Mouse (Mus musculus) stomach, postnatal 0 days (tissue): ENCODE results near the gene Zfp981. TPM values are rescaled to one million over a fixed set of nuclear protein-coding genes. Genes with fewer than 3 reads are reported as not detected.
"Not testable (repeated sequence)": the region's sequence is repeated elsewhere in the genome, so short reads cannot be mapped to it uniquely, and the experiment has no call there.

Experiments used
- ATAC-seq: fragments of 200-750 bp; cut with Nextera tagmentation; 2 replicates; pipeline ENCODE4 v1.8.0; 2017; ENCODE audit not compliant: low FRiP score, low TSS enrichment
- DNase-seq: peaks from one replicate; pipeline ENCODE4 v3.0.0-alpha.2; 2016; ENCODE audit warnings: low spot score
- H3K27ac ChIP-seq: fragments of 300-500 bp; sonication (generic); replicated peaks from 2 replicates; pipeline ENCODE4 v1.5.1; 2014; ENCODE audit warnings: mild to moderate bottlenecking, control low read depth
- H3K27me3 ChIP-seq: fragments of 300-500 bp; sonication (generic); 2 replicates; pipeline ENCODE4 v1.6.1; 2014; ENCODE audit warnings: low read length; ENCODE audit not compliant: control insufficient read depth, insufficient read depth
- H3K36me3 ChIP-seq: fragments of 300-500 bp; sonication (generic); 2 replicates; pipeline ENCODE4 v1.6.1; 2014; ENCODE audit warnings: low read length, mixed read lengths; ENCODE audit not compliant: control insufficient read depth, insufficient read depth
- H3K4me1 ChIP-seq: fragments of 300-500 bp; sonication (generic); replicated peaks from 2 replicates; pipeline ENCODE4 v1.6.1; 2014; ENCODE audit warnings: antibody characterized with exemption; ENCODE audit not compliant: control insufficient read depth, insufficient read depth
- H3K4me2 ChIP-seq: fragments of 300-500 bp; sonication (generic); replicated peaks from 2 replicates; pipeline ENCODE4 v1.6.1; 2014; ENCODE audit warnings: low read depth, mild to moderate bottlenecking, control low read depth, moderate library complexity
- H3K4me3 ChIP-seq: fragments of 300-500 bp; sonication (generic); 2 replicates; pipeline ENCODE4 v1.5.1; 2014; ENCODE audit warnings: low read depth, low read length, control low read depth
- H3K9ac ChIP-seq: fragments of 300-500 bp; sonication (generic); 2 replicates; pipeline ENCODE4 v1.6.1; 2014; ENCODE audit warnings: mild to moderate bottlenecking, low read length, control low read depth, mixed read lengths
- H3K9me3 ChIP-seq: fragments of 300-500 bp; sonication (generic); 2 replicates; pipeline ENCODE4 v1.6.1; 2016; ENCODE audit warnings: low read length; ENCODE audit not compliant: control insufficient read depth
- CTCF ChIP-seq: IDR thresholded peaks from 2 replicates; pipeline ENCODE4 v1.5.1; 2016; ENCODE audit warnings: antibody characterized with exemption, low read depth, mild to moderate bottlenecking, moderate library complexity
- EP300 ChIP-seq: optimal IDR thresholded peaks from 2 replicates; pipeline ENCODE3; 2016; ENCODE audit warnings: antibody characterized with exemption
- WGBS: fragments of 180-500 bp; shearing (Covaris S2); extraction: QIAGEN DNeasy Blood & Tissue Kit; methylation state at CpG from one replicate; pipeline ENCODE4 v1.1.7; 2014; 5-methylcytosine and 5-hydroxymethylcytosine counted together
- polyA plus RNA-seq: library from polyadenylated mRNA; unstranded; fragments of >200 nt; fragmentation: Nextera tagmentation; extraction: Ambion mirVana; gene quantifications from 2 replicates; pipeline ENCODE4 v1.2.1, GENCODE M21; 2015

Zfp981 gene
- polyA plus RNA-seq, 1 experiment from 2014 or later = not detected

GRCm38 (mm10) chr4:146516474-146516873, 14.6 kb downstream of the Zfp981 start:
- ATAC-seq = no peak
- H3K9ac ChIP-seq = no peak overlapping the region
- TF ChIP-seq EP300 = no peak
- TF ChIP-seq CTCF = no peak
- H3K4me2 ChIP-seq = no peak overlapping the region
- no peak overlapping the region for H3K4me3 ChIP-seq
- H3K36me3 ChIP-seq = no peaks in the 10 kb centered on the region
- no peak overlapping the region for H3K27ac ChIP-seq
- WGBS = 48% methylated on average over 1 of the region's 1 CpGs
- H3K4me1 ChIP-seq = no peaks in the 10 kb centered on the region
- H3K27me3 ChIP-seq = no peaks in the 10 kb centered on the region
- no peak for DNase-seq
- peaks cover 12% of the 10 kb centered on the region; the same call in 1 of the 2 replicates for H3K9me3 ChIP-seq

- WGBS = 53% methylated on average over 2 of the region's 2 CpGs
- H3K27me3 ChIP-seq, H3K4me1 ChIP-seq, H3K9ac ChIP-seq, H3K4me2 ChIP-seq, H3K4me3 ChIP-seq, H3K36me3 ChIP-seq, ATAC-seq, DNase-seq, H3K27ac ChIP-seq: not testable (repeated sequence)
- H3K9me3 ChIP-seq = peaks cover 12% of the 10 kb centered on the region; the same call in 1 of the 2 replicates
These were observed 15.3 kb downstream of the Zfp981 start for GRCm38 (mm10) chr4:146517150-146517549.

- Histone ChIP-seq H3K36me3 (no peaks in the 10 kb centered on the region), H3K27ac (no peak overlapping the region), H3K4me2 (no peak overlapping the region), H3K27me3 (no peaks in the 10 kb centered on the region), H3K9ac (no peak overlapping the region), H3K4me3 (no peak overlapping the region), H3K9me3 (peaks cover 23% of the 10 kb centered on the region), H3K4me1 (no peaks in the 10 kb centered on the region)
- no peak for ATAC-seq
- TF ChIP-seq CTCF (no peak), EP300 (no peak)
- no peak for DNase-seq
- WGBS = 83% methylated on average over 2 of the region's 2 CpGs
These were observed 18.9 kb downstream of the Zfp981 start for GRCm38 (mm10) chr4:146520723-146521122.

- Histone ChIP-seq H3K27ac (no peak overlapping the region), H3K27me3 (no peaks in the 10 kb centered on the region), H3K4me2 (no peak overlapping the region), H3K9me3 (peaks cover 16% of the 10 kb centered on the region), H3K36me3 (no peaks in the 10 kb centered on the region), H3K4me3 (no peak overlapping the region), H3K4me1 (no peaks in the 10 kb centered on the region), H3K9ac (no peak overlapping the region)
- 80% methylated on average over 4 of the region's 4 CpGs for WGBS
- DNase-seq = no peak
- no peak for ATAC-seq
- TF ChIP-seq EP300 (no peak), CTCF (no peak)
These were observed 32.7 kb downstream of the Zfp981 start for GRCm38 (mm10) chr4:146534574-146534973.

- H3K27ac ChIP-seq = no peak overlapping the region
These were observed 34.1 kb downstream of the Zfp981 start for GRCm38 (mm10) chr4:146535883-146536282.

GRCm38 (mm10) chr4:146579905-146580873, 78.4 kb downstream of the Zfp981 start:
- H3K9me3 ChIP-seq, H3K9ac ChIP-seq, H3K27ac ChIP-seq, H3K27me3 ChIP-seq, H3K36me3 ChIP-seq, H3K4me1 ChIP-seq, H3K4me3 ChIP-seq, H3K4me2 ChIP-seq, DNase-seq: not testable (repeated sequence)
- 1% methylated on average over 13 of the region's 111 CpGs for whole genome bisulfite sequencing
- peak; percentile 70 for ATAC-seq

More at GRCm38 (mm10) chr4:146535883-146536282, 34.1 kb downstream of the Zfp981 start:
- H3K27me3 ChIP-seq = no peaks in the 10 kb centered on the region
- no peak for DNase-seq
- H3K4me1 ChIP-seq = no peaks in the 10 kb centered on the region
- H3K4me2 ChIP-seq = no peak overlapping the region
- ATAC-seq = no peak
- TF ChIP-seq CTCF (no peak), EP300 (no peak)
- H3K9ac ChIP-seq = no peak overlapping the region
- H3K4me3 ChIP-seq = no peak overlapping the region
- no peaks in the 10 kb centered on the region for H3K36me3 ChIP-seq
- peaks cover 12% of the 10 kb centered on the region for H3K9me3 ChIP-seq

Other genes starting within 250 kb of the Zfp981 start
- 1.2 and 1.5 TPM in 2 replicates for gene Zfp992, start 53.0 kb upstream of the Zfp981 start, polyA plus RNA-seq
- gene Zfp993, start 108.9 kb downstream of the Zfp981 start, polyA plus RNA-seq = 0.46 and 0.98 TPM in 2 replicates